In genomic region chr5:99845565-99846255, GRCm38 (mm10) we compare ENCODE assay signal across 15 mouse cellular contexts.
DNase-seq lines count a peak whose midpoint lies in the region; ATAC-seq lines count a peak whose summit lies in the region.
"Had no signal": no experiment of that assay in that cellular context is flagged by ENCODE, and none has a peak within 500 bp of the region (broad histone marks: within the 10 kb centered on the region; RNA-seq: fewer than 3 reads in every experiment).

No protein-coding gene starts in this region.

- no peaks in the 10 kb centered on the region for H3K36me3 ChIP-seq in embryonic facial prominence, embryonic 14.5 days (ENCODE audit: control insufficient read depth, insufficient read depth, low read length)
- no peaks in the 10 kb centered on the region for H3K36me3 ChIP-seq in embryonic facial prominence, embryonic 10.5 days (replicated peaks)
- no peaks in the 10 kb centered on the region for H3K36me3 ChIP-seq in hindbrain, embryonic 16.5 days (ENCODE audit: control insufficient read depth, insufficient read depth, low read length)
- H3K36me3 ChIP-seq: embryonic facial prominence, embryonic 13.5 days; liver, embryonic 15.5 days had no signal

- ATAC-seq in embryonic facial prominence, embryonic 14.5 days (ENCODE audit: low read depth): 0 out of 2 replicates have a peak, but pooled peaks have one; percentile 47
- peak; percentile 77 for ATAC-seq in hindbrain, embryonic 16.5 days

- H3K27me3 ChIP-seq in embryonic facial prominence, embryonic 14.5 days (replicated peaks; ENCODE audit: control insufficient read depth, insufficient read depth, low read length): no peaks in the 10 kb centered on the region
- H3K27me3 ChIP-seq in embryonic facial prominence, embryonic 10.5 days (replicated peaks; ENCODE audit: low read depth, poor library complexity, severe bottlenecking): no peaks in the 10 kb centered on the region
- H3K27me3 ChIP-seq in hindbrain, embryonic 16.5 days (replicated peaks; ENCODE audit: control insufficient read depth, insufficient read depth, low read length): no peaks in the 10 kb centered on the region
- H3K27me3 ChIP-seq: embryonic facial prominence, embryonic 13.5 days; liver, embryonic 15.5 days had no signal

- no peaks in the 10 kb centered on the region for H3K4me1 ChIP-seq in embryonic facial prominence, embryonic 14.5 days (ENCODE audit: control insufficient read depth, insufficient read depth, low read length)
- H3K4me1 ChIP-seq in embryonic facial prominence, embryonic 10.5 days: peaks cover 4% of the 10 kb centered on the region; the same call in 1 of the 2 replicates
- H3K4me1 ChIP-seq in hindbrain, embryonic 16.5 days (ENCODE audit: control insufficient read depth, insufficient read depth, low read depth, low read length): peaks cover 9% of the 10 kb centered on the region
- H3K4me1 ChIP-seq: embryonic facial prominence, embryonic 13.5 days; liver, embryonic 15.5 days had no signal

- no peaks in the 10 kb centered on the region for H3K9me3 ChIP-seq in embryonic facial prominence, embryonic 14.5 days (ENCODE audit: control insufficient read depth, low read length)
- no peaks in the 10 kb centered on the region for H3K9me3 ChIP-seq in embryonic facial prominence, embryonic 10.5 days
- no peaks in the 10 kb centered on the region for H3K9me3 ChIP-seq in hindbrain, embryonic 16.5 days (ENCODE audit: control insufficient read depth, low read length)
- H3K9me3 ChIP-seq: embryonic facial prominence, embryonic 13.5 days; liver, embryonic 15.5 days had no signal

- no peak overlapping the region for H3K4me3 ChIP-seq in embryonic facial prominence, embryonic 14.5 days (ENCODE audit: low read depth, low read length)
- no peak overlapping the region for H3K4me3 ChIP-seq in embryonic facial prominence, embryonic 10.5 days
- no peak overlapping the region for H3K4me3 ChIP-seq in hindbrain, embryonic 16.5 days (ENCODE audit: low read length)
- H3K4me3 ChIP-seq: embryonic facial prominence, embryonic 13.5 days; liver, embryonic 15.5 days had no signal

- WGBS in embryonic facial prominence, embryonic 14.5 days: 66% methylated on average over 11 of the region's 11 CpGs
- WGBS in embryonic facial prominence, embryonic 10.5 days: 86% methylated on average over 11 of the region's 11 CpGs
- WGBS in hindbrain, embryonic 16.5 days: 49% methylated on average over 11 of the region's 11 CpGs

- H3K9ac ChIP-seq in embryonic facial prominence, embryonic 14.5 days (ENCODE audit: low read depth, low read length): no peak overlapping the region
- no peak overlapping the region for H3K9ac ChIP-seq in hindbrain, embryonic 16.5 days (ENCODE audit: low read depth, low read length)
- H3K9ac ChIP-seq: embryonic facial prominence, embryonic 13.5 days; liver, embryonic 15.5 days had no signal

- DNase-seq in embryonic facial prominence, embryonic 14.5 days (ENCODE audit: low spot score): peak; percentile 31
- no peak for DNase-seq in embryonic facial prominence, embryonic 10.5 days (ENCODE audit: low spot score)
- peak; percentile 59 for DNase-seq in brain, adult 2 months (ENCODE audit: low read depth, low spot score)
- peak; percentile 53 to 63 for DNase-seq in cerebellum, postnatal 14 days
- DNase-seq in spleen, postnatal 4 days (ENCODE audit: low spot score in 2 of 2): no peak
- DNase-seq in embryo, embryonic 9.5 days (ENCODE audit: extremely low spot score): no peak
- no peak for DNase-seq in thymus, postnatal 0 days (ENCODE audit: low spot score)
- DNase-seq: adrenal gland, adult 2 months; heart, postnatal 10 days; kidney, adult 2 months had no signal

- H3K4me2 ChIP-seq in embryonic facial prominence, embryonic 14.5 days (ENCODE audit: low read depth, low read length): no peak overlapping the region
- H3K4me2 ChIP-seq in hindbrain, embryonic 16.5 days (ENCODE audit: low read length): no peak overlapping the region
- H3K4me2 ChIP-seq: embryonic facial prominence, embryonic 13.5 days; liver, embryonic 15.5 days had no signal

- H3K27ac ChIP-seq in embryonic facial prominence, embryonic 14.5 days (replicated peaks; ENCODE audit: low read depth, low read length): no peak overlapping the region
- no peak overlapping the region for H3K27ac ChIP-seq in embryonic facial prominence, embryonic 10.5 days (replicated peaks)
- peak overlapping the region; percentile 9; the same call in 1 of the 2 replicates for H3K27ac ChIP-seq in hindbrain, embryonic 16.5 days (ENCODE audit: low read depth, low read length)
- H3K27ac ChIP-seq: embryonic facial prominence, embryonic 13.5 days; liver, embryonic 15.5 days; macrophage; stomach, postnatal 0 days had no signal

Comparison
In these comparisons a context has a peak if more than half of its experiments do, and no peak if none do; other contexts are left out.
1. DNase-seq: peak in embryonic facial prominence, embryonic 14.5 days (single experiment), brain, adult 2 months (single experiment) and cerebellum, postnatal 14 days (2 of 2); none in embryonic facial prominence, embryonic 10.5 days (single experiment), spleen, postnatal 4 days (0 of 2), embryo, embryonic 9.5 days (single experiment) and thymus, postnatal 0 days (single experiment).